Mouse (Mus musculus) G1E-ER4 (cell line): ENCODE results near the gene Bak1. TPM values are rescaled to one million over a fixed set of nuclear protein-coding genes. Genes with fewer than 3 reads are reported as not detected.

Source experiments
- GATA1 ChIP-seq: IDR thresholded peaks from one replicate; pipeline ENCODE4 v1.8.0; 2012; ENCODE audit warnings: low read length, inconsistent platforms
- polyA plus RNA-seq: library from polyadenylated mRNA; stranded (reverse); fragments of >175 nt; gene quantifications from 2 replicates; pipeline ENCODE4 v1.2.3, GENCODE M21; 2012

Gene Bak1
- 193 and 211 TPM in 2 replicates for polyA plus RNA-seq

- TF ChIP-seq GATA1, result no peak
Measured at GRCm38 (mm10) chr17:27028909-27029308, at the start of gene Bak1. Gene Bak1 (minus strand): TSS chr17:27029009.

GRCm38 (mm10) chr17:27078499-27078898 lies 49.7 kb upstream of the Bak1 start:
- no peak for TF ChIP-seq GATA1

- no peak for TF ChIP-seq GATA1
Measured at GRCm38 (mm10) chr17:27077920-27078319, 49.1 kb upstream of the Bak1 start.

- TF ChIP-seq GATA1, result no peak
Measured at GRCm38 (mm10) chr17:27077133-27077532, 48.3 kb upstream of the Bak1 start.

GRCm38 (mm10) chr17:27074849-27075745 lies 46.3 kb upstream of the Bak1 start:
- TF ChIP-seq GATA1, result no peak

- TF ChIP-seq GATA1, result no peak
Measured at GRCm38 (mm10) chr17:27074236-27074635, 45.4 kb upstream of the Bak1 start.

- no peak for TF ChIP-seq GATA1
Measured at GRCm38 (mm10) chr17:27073778-27074177, 45.0 kb upstream of the Bak1 start.

- TF ChIP-seq GATA1, result no peak
Measured at GRCm38 (mm10) chr17:27073126-27073525, 44.3 kb upstream of the Bak1 start.

GRCm38 (mm10) chr17:27072363-27072762 lies 43.6 kb upstream of the Bak1 start:
- TF ChIP-seq GATA1, result no peak

GRCm38 (mm10) chr17:27071630-27072029 lies 42.8 kb upstream of the Bak1 start:
- TF ChIP-seq GATA1, result no peak

GRCm38 (mm10) chr17:27070913-27071312 lies 42.1 kb upstream of the Bak1 start:
- TF ChIP-seq GATA1, result no peak

GRCm38 (mm10) chr17:27069071-27069470 lies 40.3 kb upstream of the Bak1 start:
- TF ChIP-seq GATA1, result no peak

- TF ChIP-seq GATA1, result no peak
Measured at GRCm38 (mm10) chr17:27066065-27066464, 37.3 kb upstream of the Bak1 start.

GRCm38 (mm10) chr17:27064195-27064594 lies 35.4 kb upstream of the Bak1 start:
- TF ChIP-seq GATA1, result no peak

- TF ChIP-seq GATA1, result no peak
Measured at GRCm38 (mm10) chr17:27063717-27064116, 34.9 kb upstream of the Bak1 start.

GRCm38 (mm10) chr17:27062684-27063083 lies 33.9 kb upstream of the Bak1 start:
- TF ChIP-seq GATA1, result no peak

- TF ChIP-seq GATA1, result no peak
Measured at GRCm38 (mm10) chr17:27061727-27062126, 32.9 kb upstream of the Bak1 start.
